8 mouse cellular contexts compared by ENCODE assay signal in the genomic region with DNA sequence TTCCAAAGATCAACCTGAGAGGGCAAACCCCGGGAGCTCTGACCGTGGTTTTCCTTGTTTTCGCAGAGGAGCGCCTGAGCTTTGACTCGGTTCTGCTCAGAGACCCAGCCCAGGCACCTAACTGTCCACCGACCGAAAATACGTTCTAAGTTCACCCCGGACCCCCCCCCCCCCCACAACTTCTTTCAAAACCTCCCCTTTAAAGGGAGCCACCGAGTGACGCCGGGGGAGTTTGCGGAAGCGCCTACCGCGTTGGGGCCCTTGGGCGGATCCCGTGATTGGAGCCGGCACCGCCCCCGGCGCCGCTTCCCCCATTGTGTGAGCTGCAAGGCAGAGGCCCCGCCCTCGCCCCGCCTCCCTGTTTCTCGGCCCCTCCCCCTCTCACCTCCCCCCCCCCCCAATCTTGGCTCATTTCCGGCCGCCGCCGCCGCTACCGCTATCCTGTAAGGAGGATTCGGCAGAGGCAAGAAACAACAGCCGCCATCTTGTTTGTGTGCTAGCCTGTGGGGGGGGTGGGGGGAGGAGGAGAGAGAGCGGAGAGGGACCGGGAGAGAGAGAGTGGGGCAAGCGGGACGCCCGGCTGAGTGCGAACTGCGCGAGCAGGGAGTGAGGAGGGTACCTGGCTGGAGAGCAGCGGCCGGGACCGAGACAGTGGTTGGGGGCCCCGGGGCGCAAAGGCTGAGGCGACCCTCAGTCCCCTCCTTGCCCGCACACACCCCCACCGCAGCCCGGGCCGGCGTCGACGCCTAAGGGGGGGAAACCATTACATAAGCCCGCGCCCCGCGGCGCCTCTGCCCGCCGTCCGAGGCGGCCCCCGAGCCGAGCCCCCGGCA. TPM values are rescaled to one million over a fixed set of nuclear protein-coding genes. Genes with fewer than 3 reads are reported as not detected.
A peak's percentile ranks its signal among the peaks of the same experiment; 100 is the strongest.
DNase-seq lines count a peak whose midpoint lies in the region; ATAC-seq and TF ChIP-seq lines count a peak whose summit lies in the region.

A gene (plus strand): TSS at position 439 of the 833 bp plus-strand sequence.

- peak within 1 kb of the TSS; percentile 98 for H3K4me3 ChIP-seq in C2C12 (ENCODE audit: insufficient read depth, poor library complexity, severe bottlenecking)
- peak within 1 kb of the TSS; percentile 100 for H3K4me3 ChIP-seq in erythroblast, embryonic 14.5 days (replicated peaks)
- H3K4me3 ChIP-seq in heart, embryonic 11.5 days (ENCODE audit: low read depth, low read length), result peak within 1 kb of the TSS; percentile 80
- H3K4me3 ChIP-seq in kidney, embryonic 16.5 days (ENCODE audit: low read length), result peak within 1 kb of the TSS; percentile 66
- H3K4me3 ChIP-seq in liver, adult 2 months (ENCODE audit: insufficient read depth, low read depth, low read length), result peak within 1 kb of the TSS; percentile 98
- H3K4me3 ChIP-seq in myocyte, result peak within 1 kb of the TSS; percentile 88

- H3ac ChIP-seq in C2C12 (ENCODE audit: control insufficient read depth, insufficient read length, low read depth) (peak within 1 kb of the TSS; percentile 94), myocyte (ENCODE audit: control insufficient read depth, insufficient read length) (peak within 1 kb of the TSS; percentile 89)

- H3K4me2 ChIP-seq in heart, embryonic 11.5 days, result peak within 1 kb of the TSS; percentile 92
- H3K4me2 ChIP-seq in kidney, embryonic 16.5 days (replicated peaks; ENCODE audit: low read depth, low read length), result peak within 1 kb of the TSS; percentile 84
- H3K4me2 ChIP-seq in myocyte (ENCODE audit: low read depth), result peak within 1 kb of the TSS; percentile 85

- peak; percentile 60; the same call in 1 of the 2 replicates for TF ChIP-seq POLR2A in brain, embryonic 14.5 days (IDR thresholded peaks at IDR 0.05; ENCODE audit: borderline replicate concordance, extremely low read depth, insufficient read depth, insufficient read length, poor library complexity, severe bottlenecking)
- peak; percentile 77 for TF ChIP-seq POLR2A in liver, adult 2 months (IDR thresholded peaks at IDR 0.05; ENCODE audit: extremely low read depth, insufficient read depth, low read length)
- peak; percentile 80 for TF ChIP-seq POLR2A in myocyte (IDR thresholded peaks at IDR 0.05; ENCODE audit: insufficient read length, low read depth)

- H3K27me3 ChIP-seq in C2C12 (ENCODE audit: control insufficient read depth, insufficient read depth, insufficient read length) (no peaks in the 10 kb centered on the region), myocyte (ENCODE audit: control insufficient read depth, insufficient read depth, insufficient read length) (no peaks in the 10 kb centered on the region)
- H3K27me3 ChIP-seq in erythroblast, embryonic 14.5 days (ENCODE audit: control insufficient read depth), result no peaks in the 10 kb centered on the region
- no peaks in the 10 kb centered on the region for H3K27me3 ChIP-seq in heart, embryonic 11.5 days (ENCODE audit: control insufficient read depth, insufficient read depth, low read length)
- H3K27me3 ChIP-seq in kidney, embryonic 16.5 days (ENCODE audit: insufficient read depth, low read length), result no peaks in the 10 kb centered on the region
- H3K27me3 ChIP-seq in liver, adult 2 months (ENCODE audit: control insufficient read depth, insufficient read depth, low read length), result no peaks in the 10 kb centered on the region
- no peaks in the 10 kb centered on the region for H3K27me3 ChIP-seq in splenic B cell, adult 2 months (ENCODE audit: control insufficient read depth, insufficient read depth, low read length, poor library complexity, severe bottlenecking)

- H3K27ac ChIP-seq in heart, embryonic 11.5 days (ENCODE audit: low read depth, low read length), result peak within 1 kb of the TSS; percentile 99
- H3K27ac ChIP-seq in kidney, embryonic 16.5 days (ENCODE audit: low read length), result peak within 1 kb of the TSS; percentile 100
- peak within 1 kb of the TSS; percentile 100 for H3K27ac ChIP-seq in liver, adult 2 months (replicated peaks; ENCODE audit: insufficient read depth, low read depth, low read length)

- peak within 1 kb of the TSS; percentile 100 for H3K9ac ChIP-seq in heart, embryonic 11.5 days (ENCODE audit: low read depth, low read length)
- H3K9ac ChIP-seq in kidney, embryonic 16.5 days (replicated peaks; ENCODE audit: low read length), result peak within 1 kb of the TSS; percentile 100
- peak within 1 kb of the TSS; percentile 100 for H3K9ac ChIP-seq in liver, adult 2 months (ENCODE audit: low read depth, low read length)

- no peaks in the 10 kb centered on the region for H3K9me3 ChIP-seq in erythroblast, embryonic 14.5 days (ENCODE audit: control insufficient read depth, low read length)
- H3K9me3 ChIP-seq in heart, embryonic 11.5 days (replicated peaks; ENCODE audit: control insufficient read depth, low read length), result no peaks in the 10 kb centered on the region
- no peaks in the 10 kb centered on the region for H3K9me3 ChIP-seq in kidney, embryonic 16.5 days (ENCODE audit: low read length)

- peak; percentile 89 for ATAC-seq in heart, embryonic 11.5 days (replicated peaks; ENCODE audit: insufficient number of reproducible peaks, low FRiP score, low TSS enrichment)
- peak; percentile 93 for ATAC-seq in kidney, embryonic 16.5 days (ENCODE audit: low FRiP score, low TSS enrichment)

- under 1% methylated on average over 58 of the region's 68 CpGs for WGBS in heart, embryonic 11.5 days (ENCODE audit: insufficient replicate concordance)
- under 1% methylated on average over 33 of the region's 68 CpGs for WGBS in kidney, embryonic 16.5 days
- under 1% methylated on average over 53 of the region's 68 CpGs for WGBS in liver, adult 2 months

- peaks cover 47% of the 10 kb centered on the region for H3K4me1 ChIP-seq in erythroblast, embryonic 14.5 days (ENCODE audit: control insufficient read depth)
- peaks cover 8% of the 10 kb centered on the region; the same call in 1 of the 2 replicates for H3K4me1 ChIP-seq in heart, embryonic 11.5 days (ENCODE audit: control insufficient read depth, insufficient read depth, low read length)
- peaks cover 22% of the 10 kb centered on the region for H3K4me1 ChIP-seq in kidney, embryonic 16.5 days (ENCODE audit: insufficient read depth, low read length)
- H3K4me1 ChIP-seq in liver, adult 2 months (ENCODE audit: control insufficient read depth, insufficient read depth, low read length), result peaks cover 7% of the 10 kb centered on the region

- peaks cover 47% of the 10 kb centered on the region for H3K79me2 ChIP-seq in C2C12 (ENCODE audit: control insufficient read depth, insufficient read depth)
- H3K79me2 ChIP-seq in liver, adult 2 months (ENCODE audit: control insufficient read depth, insufficient read depth, low read length), result peaks cover 4% of the 10 kb centered on the region; the same call in 1 of the 2 replicates
- H3K79me2 ChIP-seq in myocyte (ENCODE audit: control insufficient read depth, insufficient read depth), result peaks cover 40% of the 10 kb centered on the region

- peaks cover 40% of the 10 kb centered on the region for H3K79me3 ChIP-seq in C2C12 (ENCODE audit: low read depth)

- TF ChIP-seq CTCF in C2C12 (IDR thresholded peaks at IDR 0.05; ENCODE audit: control insufficient read depth, insufficient read depth, insufficient read length), result no peak
- no peak for TF ChIP-seq CTCF in brain, embryonic 14.5 days (IDR thresholded peaks at IDR 0.05; ENCODE audit: borderline replicate concordance, extremely low read depth, insufficient read depth, insufficient read length)
- no peak for TF ChIP-seq CTCF in liver, adult 2 months (IDR thresholded peaks at IDR 0.05; ENCODE audit: low read depth, low read length)

- DNase-seq in brain, embryonic 14.5 days (ENCODE audit: low read depth), result peak; percentile 99
- peak; percentile 82 for DNase-seq in liver, adult 2 months (ENCODE audit: extremely low read depth, low read depth, low spot score)
- DNase-seq in splenic B cell, adult 2 months (ENCODE audit: low read depth, low spot score), result peak; percentile 99

- H3K36me3 ChIP-seq in C2C12 (ENCODE audit: control insufficient read depth, insufficient read depth) (peaks cover 15% of the 10 kb centered on the region), myocyte (ENCODE audit: control insufficient read depth, insufficient read depth) (peaks cover 14% of the 10 kb centered on the region)
- peaks cover 30% of the 10 kb centered on the region for H3K36me3 ChIP-seq in erythroblast, embryonic 14.5 days (ENCODE audit: control insufficient read depth)
- no peaks in the 10 kb centered on the region for H3K36me3 ChIP-seq in heart, embryonic 11.5 days (ENCODE audit: control insufficient read depth, insufficient read depth, low read length)
- 0 out of 2 replicates have a peak, but pooled peaks cover 5% of the 10 kb centered on the region for H3K36me3 ChIP-seq in kidney, embryonic 16.5 days (ENCODE audit: insufficient read depth, low read length)
- H3K36me3 ChIP-seq in liver, adult 2 months (ENCODE audit: control insufficient read depth, insufficient read depth, low read length), result peaks cover 2% of the 10 kb centered on the region; the same call in 1 of the 2 replicates
- 0 out of 2 replicates have a peak, but pooled peaks cover 1% of the 10 kb centered on the region for H3K36me3 ChIP-seq in splenic B cell, adult 2 months (ENCODE audit: control insufficient read depth, insufficient read depth, low read length, poor library complexity, severe bottlenecking)

TF ChIP-seq in C2C12, 6 proteins besides CTCF, POLR2A, EP300 and RAD21 (continues in another document):
- no peak for TF ChIP-seq MYOG (IDR thresholded peaks at IDR 0.05; ENCODE audit: control insufficient read depth, extremely low read depth, insufficient read length)
- no peak for TF ChIP-seq MYOD1 (IDR thresholded peaks at IDR 0.05; ENCODE audit: control insufficient read depth, insufficient read length, low read depth)
- no peak for TF ChIP-seq FOSL1 (IDR thresholded peaks at IDR 0.05; ENCODE audit: insufficient read depth, low read length, poor library complexity, severe bottlenecking)
- no peak for TF ChIP-seq USF1 (IDR thresholded peaks at IDR 0.05; ENCODE audit: low read depth)
- TF ChIP-seq CEBPB (IDR thresholded peaks at IDR 0.05; ENCODE audit: low read depth), result no peak

TF ChIP-seq in myocyte, 11 proteins besides CTCF, POLR2A, EP300 and RAD21 (continues in another document):
- no peak for TF ChIP-seq SRF (IDR thresholded peaks at IDR 0.05; ENCODE audit: control insufficient read depth, insufficient read length, low read depth)
- no peak for TF ChIP-seq MYOG (IDR thresholded peaks at IDR 0.05; ENCODE audit: control insufficient read depth in 1 of 3, insufficient read depth in 1 of 3, insufficient read length in 2 of 3, low read depth in 2 of 3)
- TF ChIP-seq REST (IDR thresholded peaks at IDR 0.05; ENCODE audit: insufficient read depth, insufficient read length), result no peak
- TF ChIP-seq MAX (IDR thresholded peaks at IDR 0.05; ENCODE audit: low read depth), result no peak
- no peak for TF ChIP-seq TCF3 (IDR thresholded peaks at IDR 0.05; ENCODE audit: insufficient read length, low read depth)

RNA-seq across cellular contexts. Expression of the gene that starts here (rescaled TPM):
- polyA plus RNA-seq in C2C12 (2012; fragmentation: generic; extraction: Trizol), result 19.2 TPM
- polyA plus RNA-seq in brain, embryonic 14.5 days (2012; rRNA removed), result 33.5 and 64.0 TPM in 2 replicates
- polyA plus RNA-seq in erythroblast, embryonic 14.5 days (2012), result 2.2 and 2.4 TPM in 2 replicates
- 21.4 and 26.9 TPM in 2 replicates for polyA plus RNA-seq in heart, embryonic 11.5 days (2014; fragmentation: Nextera tagmentation; extraction: Ambion mirVana)
- 15.2 and 20.9 TPM in 2 replicates for polyA plus RNA-seq in kidney, embryonic 16.5 days (2015; fragmentation: Nextera tagmentation; extraction: Ambion mirVana)
- total RNA-seq in liver, adult 2 months (2014; rRNA removed), result 17.9 and 27.7 TPM in 2 replicates
- polyA plus RNA-seq in liver, adult 2 months (2012; rRNA removed), result 6.5 and 8.5 TPM in 2 replicates
- polyA plus RNA-seq in myocyte (2012; fragmentation: generic; extraction: Trizol), result 17.7 TPM

Comparison
In these comparisons a context has a peak if more than half of its experiments do, and no peak if none do; other contexts are left out.
1. Peak in every context shown above with its lines: DNase-seq, ATAC-seq, H3K4me3 ChIP-seq and H3K27ac ChIP-seq.